Mouse (Mus musculus) WW6 (cell line): Measurements from ENCODE around the gene Zbtb39.
"Not testable (repeated sequence)": the region's sequence is repeated elsewhere in the genome, so short reads cannot be mapped to it uniquely, and the experiment has no call there.

Experiments used
- DNase-seq: peaks from one replicate; pipeline ENCODE4 v3.0.0-alpha.2; 2013; ENCODE audit warnings: low read depth, low spot score

Gene Zbtb39

GRCm38 (mm10) chr10:127736916-127737315 is 2.4 kb upstream of the Zbtb39 start:
- no peak for DNase-seq

- DNase-seq, result no peak
These were observed 1.8 kb upstream of the Zbtb39 start for GRCm38 (mm10) chr10:127737552-127737951.

DNA sequence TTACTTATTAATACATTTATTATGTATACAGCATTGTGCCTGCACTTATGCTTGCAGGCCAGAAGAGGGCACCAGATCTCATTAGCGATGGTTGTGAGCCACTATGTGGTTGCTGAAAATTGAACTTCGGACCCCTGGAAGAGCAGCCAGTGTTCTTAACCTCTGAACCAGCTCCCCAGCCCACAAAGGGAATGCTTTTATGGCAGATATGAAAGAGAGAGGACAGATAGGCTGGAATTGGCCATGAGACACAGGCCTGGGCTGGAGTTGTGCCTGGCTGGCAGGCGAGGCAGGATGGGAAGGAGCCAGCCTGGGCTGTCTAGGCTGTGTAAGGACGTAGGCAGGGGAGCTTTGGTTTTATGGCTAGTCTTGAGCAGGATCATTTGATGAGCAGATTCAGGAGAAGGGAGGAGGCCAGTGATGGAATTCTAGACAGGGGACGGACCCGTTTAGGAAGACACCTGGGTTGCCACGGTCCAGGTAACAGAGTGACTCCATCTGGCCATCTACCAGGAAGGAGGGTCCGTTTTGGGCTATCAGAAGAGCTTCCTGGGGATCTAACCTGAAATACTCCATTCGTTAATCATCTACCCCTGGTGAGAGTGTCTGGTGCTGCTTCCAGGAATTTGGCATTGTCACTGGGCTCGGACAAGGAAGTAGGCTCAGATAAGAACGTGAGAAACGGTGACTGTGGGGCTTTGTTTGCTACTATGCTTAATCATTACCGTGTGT is 1.0 kb upstream of the Zbtb39 start:
- no peak for DNase-seq

DNA sequence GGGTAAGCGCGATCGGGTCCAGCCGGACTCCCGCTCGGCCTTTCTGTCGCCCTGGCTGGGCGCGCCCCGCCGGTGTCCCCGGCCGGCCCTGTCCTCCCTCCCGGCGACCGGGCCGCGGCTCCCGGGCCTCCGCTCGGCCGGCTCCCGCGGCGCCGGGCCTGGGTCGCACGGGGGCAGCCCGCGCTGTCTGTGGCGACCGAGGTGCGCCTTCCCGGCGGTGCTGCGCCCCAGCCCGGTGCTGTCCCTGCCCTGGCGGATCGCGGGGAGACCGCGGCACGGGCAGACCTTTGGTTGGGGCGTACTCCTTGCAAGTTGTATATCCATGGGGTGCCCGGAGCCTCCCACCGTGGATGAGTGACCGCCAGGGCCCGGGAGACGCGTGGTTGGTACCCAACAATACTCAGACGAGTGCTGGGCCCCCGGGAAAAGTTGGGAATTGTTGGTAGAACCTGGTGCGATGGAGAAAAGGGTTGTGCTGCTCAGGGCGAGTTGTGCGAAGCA is 373 bp downstream of the Zbtb39 start:
- DNase-seq, result no peak

DNA sequence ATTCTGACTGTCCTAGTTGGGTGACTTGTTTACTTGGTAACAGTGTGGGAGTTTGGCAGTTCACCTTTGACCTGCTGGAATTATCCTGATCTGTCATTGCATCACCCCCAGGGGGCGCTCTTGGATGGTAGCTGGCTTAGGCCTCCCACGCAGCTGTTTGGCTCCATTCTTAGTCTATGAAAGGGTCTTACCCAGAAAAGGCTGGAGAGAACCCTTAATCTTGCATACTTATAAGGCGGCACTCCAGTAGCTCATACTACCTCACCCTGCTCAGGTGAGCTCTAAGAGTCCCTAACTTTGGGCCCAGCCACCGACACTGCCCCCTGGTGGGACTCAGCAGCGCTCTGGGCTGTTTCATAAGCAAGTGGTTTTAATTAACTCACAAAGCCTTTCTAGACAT is 5.3 kb downstream of the Zbtb39 start:
- no peak for DNase-seq

GRCm38 (mm10) chr10:127745886-127746285 is 6.5 kb downstream of the Zbtb39 start:
- no peak for DNase-seq

GRCm38 (mm10) chr10:127747254-127747653 is 7.9 kb downstream of the Zbtb39 start:
- no peak for DNase-seq

- DNase-seq, result no peak
These were observed 9.7 kb downstream of the Zbtb39 start for GRCm38 (mm10) chr10:127748847-127749612.

- no peak for DNase-seq
These were observed 10.9 kb downstream of the Zbtb39 start for GRCm38 (mm10) chr10:127750136-127750777.

DNA sequence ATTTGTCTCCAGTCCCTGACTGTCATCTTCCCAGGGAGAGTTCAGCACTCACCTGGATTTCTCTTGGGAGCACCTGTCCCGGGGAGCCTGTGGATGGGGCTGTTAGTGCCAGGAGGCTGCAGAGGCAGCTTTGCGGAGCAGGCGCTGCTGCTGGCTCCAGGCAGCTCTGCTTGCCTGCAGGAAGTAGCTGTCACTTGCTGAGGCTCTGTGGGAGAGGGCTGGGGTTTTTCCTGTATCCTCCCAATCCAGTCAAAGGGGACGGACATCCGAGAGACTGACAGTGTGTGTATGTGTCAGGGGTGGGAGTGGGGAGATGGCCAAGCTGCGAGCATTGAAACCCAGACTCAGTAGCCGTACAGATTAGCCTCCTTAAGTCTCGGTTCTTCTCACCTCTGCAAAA is 12.2 kb downstream of the Zbtb39 start, which contains the start of gene Gpr182:
Gene Gpr182, minus strand, starts transcription at position 185 of the 400 bp plus-strand sequence.
- DNase-seq, result no peak

DNA sequence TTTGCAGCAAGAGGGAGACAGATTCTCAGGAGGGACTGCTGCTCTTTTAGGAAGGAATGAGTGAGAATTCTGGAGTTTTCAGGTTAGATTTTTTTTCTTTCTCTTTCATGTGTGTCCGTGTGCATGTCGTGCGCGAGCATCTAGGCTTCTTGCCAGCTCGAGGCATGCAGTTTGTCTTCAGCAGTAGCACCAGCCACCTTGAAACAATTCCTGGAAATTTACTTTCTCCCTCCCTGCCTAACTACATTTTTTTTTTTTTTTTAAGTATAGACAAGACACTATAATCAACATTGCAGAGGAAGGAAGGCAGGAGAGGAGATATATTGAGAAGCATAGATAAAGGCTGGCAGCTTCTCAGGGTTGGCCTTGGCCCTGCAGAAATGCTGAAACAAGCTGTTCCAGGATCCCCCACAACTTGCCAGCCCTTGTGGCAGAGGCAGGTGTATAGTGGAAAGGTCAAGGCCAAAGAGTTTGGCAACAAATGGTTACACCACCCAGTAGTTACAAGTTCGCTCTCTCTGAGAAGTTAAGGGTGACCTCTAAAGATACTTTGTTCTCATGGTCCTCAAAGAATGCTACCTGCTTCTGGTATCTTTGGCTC is 15.3 kb downstream of the Zbtb39 start:
- DNase-seq, result no peak

- no peak for DNase-seq
These were observed 15.9 kb downstream of the Zbtb39 start for GRCm38 (mm10) chr10:127755246-127755645.

DNA sequence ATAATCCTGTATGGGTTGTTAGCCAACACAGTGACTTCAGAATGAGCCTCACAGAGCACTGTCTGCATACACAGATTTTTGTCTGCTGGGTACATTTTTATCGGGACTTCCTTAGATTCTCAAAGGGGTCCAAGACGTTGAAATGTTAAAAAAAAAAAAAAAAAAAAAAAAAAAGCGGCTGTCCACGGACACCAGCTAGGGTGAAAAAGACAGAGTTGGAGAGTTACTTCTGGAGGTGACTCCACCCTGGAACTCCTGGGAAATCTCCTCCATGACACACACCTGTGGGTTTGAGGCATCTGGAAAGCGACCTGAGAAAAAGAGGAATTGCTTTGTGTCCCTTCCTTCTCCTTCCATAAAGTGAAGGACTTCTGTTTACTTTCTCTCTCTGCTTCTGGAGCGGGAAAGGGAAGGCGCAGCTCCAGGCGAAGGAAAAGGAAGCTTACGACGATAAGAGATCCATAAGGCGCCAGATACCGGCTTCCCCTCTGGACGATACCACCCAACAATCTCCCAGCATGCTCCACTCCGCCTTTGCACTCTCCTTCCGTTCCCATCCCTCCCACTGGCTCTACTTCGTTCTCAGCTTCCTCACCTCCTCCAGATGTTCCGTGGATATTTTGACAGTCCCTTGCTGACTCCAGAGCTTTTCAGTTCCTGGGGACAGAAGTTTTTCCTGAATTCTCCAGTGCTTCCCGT is 16.6 kb downstream of the Zbtb39 start:
- no peak for DNase-seq

GRCm38 (mm10) chr10:127759181-127760110 is 20.1 kb downstream of the Zbtb39 start, which contains the start of the genes Rdh1 and Rdh16f1:
Gene Rdh1, plus strand, starts transcription at chr10:127759721.
Gene Rdh16f1, plus strand, starts transcription at chr10:127759787.
- DNase-seq, result no peak

- not testable (repeated sequence) for DNase-seq
These were observed 23.6 kb downstream of the Zbtb39 start for GRCm38 (mm10) chr10:127762926-127763325.

GRCm38 (mm10) chr10:127763914-127764680 is 24.8 kb downstream of the Zbtb39 start:
- no peak for DNase-seq

DNA sequence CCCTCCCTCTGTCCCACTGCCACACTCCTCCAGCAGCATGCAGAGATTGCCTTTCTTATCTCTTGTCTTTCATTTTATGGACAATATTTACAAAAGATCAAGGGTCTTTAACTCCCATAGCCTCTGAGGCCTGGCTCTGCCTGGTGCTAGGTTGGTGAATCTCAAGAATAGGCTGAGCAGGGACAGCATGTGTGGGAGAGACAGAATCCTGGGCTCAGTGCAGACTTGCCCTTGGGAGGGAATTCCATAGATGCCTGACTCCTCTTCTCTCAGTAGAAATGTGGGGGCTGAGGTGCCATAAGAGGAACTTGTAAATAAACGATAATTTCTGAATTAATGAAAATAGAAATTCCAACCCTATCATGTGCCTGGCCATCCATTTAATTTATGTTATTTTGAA is 27.2 kb downstream of the Zbtb39 start:
- DNase-seq, result no peak

DNA sequence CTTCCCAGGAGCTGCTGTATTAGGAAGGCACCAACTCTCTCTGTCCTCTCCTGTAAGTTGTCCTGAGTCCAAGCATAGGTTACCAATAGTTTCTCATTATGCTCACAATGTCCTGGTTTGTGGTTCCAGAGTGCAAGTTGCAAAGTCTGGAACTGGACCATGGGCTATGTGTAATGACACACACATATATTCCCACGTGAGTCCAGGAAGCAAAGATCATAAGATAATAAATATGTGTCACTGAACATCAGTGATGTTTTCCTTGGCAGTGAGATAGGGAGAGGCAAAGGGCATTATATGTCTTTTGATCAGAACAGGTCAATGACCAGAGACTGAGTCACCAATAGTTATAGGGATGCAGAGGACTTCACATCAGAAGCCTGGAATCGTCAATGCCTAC is 36.7 kb downstream of the Zbtb39 start, which contains the start of gene Rdh9:
Gene Rdh9, plus strand, starts transcription at position 376 of the 400 bp plus-strand sequence.
- no peak for DNase-seq

DNA sequence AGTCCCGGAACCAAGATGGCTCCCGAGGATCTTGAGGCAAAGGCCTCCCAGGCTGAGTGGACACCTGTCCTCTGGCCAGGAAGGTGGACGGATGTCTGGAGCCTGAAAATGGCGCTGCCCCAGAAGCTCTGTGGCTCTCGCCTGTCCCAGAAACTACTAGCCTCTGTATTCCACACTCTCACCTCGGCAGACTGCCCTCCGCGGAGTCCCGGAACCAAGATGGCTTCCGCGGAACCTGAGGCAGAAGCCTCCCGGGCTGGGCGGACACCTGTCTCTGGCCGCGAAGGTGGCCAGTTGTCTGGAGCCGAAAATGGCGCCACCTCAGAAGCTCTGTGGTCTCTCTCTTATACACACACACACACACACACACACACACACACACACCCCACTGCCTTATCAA is 43.0 kb downstream of the Zbtb39 start:
- not testable (repeated sequence) for DNase-seq
